Mouse (Mus musculus) embryo, embryonic 9.5 days (tissue): ENCODE measurements around the gene Wtap.
"Not testable (repeated sequence)": the region's sequence is repeated elsewhere in the genome, so short reads cannot be mapped to it uniquely, and the experiment has no call there.

ENCODE experiments used
- DNase-seq: peaks from one replicate; pipeline ENCODE4 v3.0.0-alpha.2; 2017; ENCODE audit errors: extremely low spot score

Gene Wtap

GRCm38 (mm10) chr17:12963476-12963875, 30.5 kb downstream of the Wtap start:
- no peak for DNase-seq

- peak; percentile 93 for DNase-seq
These were observed 33.6 kb downstream of the Wtap start, which contains the start of gene Acat2 for GRCm38 (mm10) chr17:12960331-12960873. Acat2 (minus strand) TSS chr17:12960747.

GRCm38 (mm10) chr17:12959377-12959776, 34.6 kb downstream of the Wtap start:
- not testable (repeated sequence) for DNase-seq

- no peak for DNase-seq
These were observed 37.3 kb downstream of the Wtap start for GRCm38 (mm10) chr17:12956664-12957063.

- no peak for DNase-seq
These were observed 44.3 kb downstream of the Wtap start for GRCm38 (mm10) chr17:12949669-12950068.

GRCm38 (mm10) chr17:12942459-12943162, 51.4 kb downstream of the Wtap start:
- DNase-seq, result no peak

GRCm38 (mm10) chr17:12941543-12942260, 52.3 kb downstream of the Wtap start:
- no peak for DNase-seq

GRCm38 (mm10) chr17:12940151-12940805, 53.7 kb downstream of the Wtap start, which contains the start of gene Acat3:
Acat3 (minus strand) TSS chr17:12940600.
- peak; percentile 24 for DNase-seq

- not testable (repeated sequence) for DNase-seq
These were observed 54.4 kb downstream of the Wtap start for GRCm38 (mm10) chr17:12939377-12940148.

- DNase-seq, result no peak
These were observed 55.9 kb downstream of the Wtap start for GRCm38 (mm10) chr17:12938077-12938476.

- no peak for DNase-seq
These were observed 56.5 kb downstream of the Wtap start for GRCm38 (mm10) chr17:12937412-12937970.

- DNase-seq, result no peak
These were observed 58.2 kb downstream of the Wtap start for GRCm38 (mm10) chr17:12935719-12936118.

- not testable (repeated sequence) for DNase-seq
These were observed 62.4 kb downstream of the Wtap start for GRCm38 (mm10) chr17:12931576-12931975.

GRCm38 (mm10) chr17:12925703-12926180, 68.2 kb downstream of the Wtap start:
- no peak for DNase-seq

GRCm38 (mm10) chr17:12925001-12925400, 69.0 kb downstream of the Wtap start:
- no peak for DNase-seq

GRCm38 (mm10) chr17:12921073-12921472, 72.9 kb downstream of the Wtap start:
- no peak for DNase-seq
